20 mouse cellular contexts compared by ENCODE assay signal in genomic region chrX:152047230-152047629, GRCm38 (mm10). TPM values are rescaled to one million over a fixed set of nuclear protein-coding genes. Genes with fewer than 3 reads are reported as not detected.
DNase-seq lines count a peak whose midpoint lies in the region; ATAC-seq and TF ChIP-seq lines count a peak whose summit lies in the region.
"Had no signal": no experiment of that assay in that cellular context is flagged by ENCODE, and none has a peak within 500 bp of the region (broad histone marks: within the 10 kb centered on the region; RNA-seq: fewer than 3 reads in every experiment).

No protein-coding gene starts in this region.

- no peak overlapping the region for H3K9ac ChIP-seq in hindbrain, postnatal 0 days (replicated peaks; ENCODE audit: low read length)
- H3K9ac ChIP-seq in hindbrain, embryonic 13.5 days: no peak overlapping the region
- H3K9ac ChIP-seq in midbrain, embryonic 14.5 days (replicated peaks; ENCODE audit: low read length): no peak overlapping the region
- no peak overlapping the region for H3K9ac ChIP-seq in midbrain, embryonic 13.5 days (replicated peaks)
- H3K9ac ChIP-seq: embryonic facial prominence, embryonic 13.5 days had no signal

- TF ChIP-seq CTCF in hindbrain, postnatal 0 days (IDR thresholded peaks at IDR 0.05; ENCODE audit: low read depth): peak; percentile 55

- H3K36me3 ChIP-seq in hindbrain, postnatal 0 days (ENCODE audit: insufficient read depth, low read length): no peaks in the 10 kb centered on the region
- H3K36me3 ChIP-seq in hindbrain, embryonic 13.5 days: peaks cover 22% of the 10 kb centered on the region
- H3K36me3 ChIP-seq in midbrain, embryonic 14.5 days (ENCODE audit: control insufficient read depth, insufficient read depth, low read length): peaks cover 20% of the 10 kb centered on the region
- H3K36me3 ChIP-seq in midbrain, embryonic 13.5 days: peaks cover 26% of the 10 kb centered on the region

- H3K27me3 ChIP-seq in hindbrain, postnatal 0 days (ENCODE audit: insufficient read depth, low read length): no peaks in the 10 kb centered on the region; the same call in 1 of the 2 replicates
- H3K27me3 ChIP-seq in hindbrain, embryonic 13.5 days: peaks cover 50% of the 10 kb centered on the region
- peaks cover 15% of the 10 kb centered on the region for H3K27me3 ChIP-seq in midbrain, embryonic 14.5 days (ENCODE audit: control insufficient read depth, insufficient read depth, low read length)
- peaks cover 58% of the 10 kb centered on the region for H3K27me3 ChIP-seq in midbrain, embryonic 13.5 days

- H3K4me3 ChIP-seq in hindbrain, postnatal 0 days (ENCODE audit: low read length): no peak overlapping the region
- no peak overlapping the region for H3K4me3 ChIP-seq in hindbrain, embryonic 13.5 days
- H3K4me3 ChIP-seq in midbrain, embryonic 14.5 days (replicated peaks; ENCODE audit: low read depth, low read length): no peak overlapping the region
- no peak overlapping the region for H3K4me3 ChIP-seq in midbrain, embryonic 13.5 days (replicated peaks)
- H3K4me3 ChIP-seq: embryonic facial prominence, embryonic 13.5 days; myocyte had no signal

- DNase-seq in hindbrain, postnatal 0 days (ENCODE audit: low spot score): peak; percentile 4
- peak; percentile 4 for DNase-seq in midbrain, embryonic 14.5 days
- peak; percentile 27 for DNase-seq in brain, adult 2 months (ENCODE audit: low read depth, low spot score)
- no peak for DNase-seq in urinary bladder, postnatal 14 days (ENCODE audit: low spot score)
- DNase-seq in adrenal gland, postnatal 25 days: no peak
- DNase-seq: adrenal gland, postnatal 36 days; cerebellum, adult 9-10 months; heart, postnatal 4 days; kidney, adult 18-20 months; kidney, postnatal 14 days; lung, adult 18-20 months; lung, postnatal 36 days; right cerebral cortex, postnatal 14 days; thymus, adult 2 months had no signal

- H3K4me2 ChIP-seq in hindbrain, postnatal 0 days (ENCODE audit: low read depth, low read length): no peak overlapping the region
- H3K4me2 ChIP-seq in hindbrain, embryonic 13.5 days: no peak overlapping the region
- no peak overlapping the region for H3K4me2 ChIP-seq in midbrain, embryonic 14.5 days (ENCODE audit: low read length)
- H3K4me2 ChIP-seq in midbrain, embryonic 13.5 days (replicated peaks): no peak overlapping the region
- H3K4me2 ChIP-seq: embryonic facial prominence, embryonic 13.5 days; liver, embryonic 11.5 days had no signal

- H3K9me3 ChIP-seq in hindbrain, postnatal 0 days (ENCODE audit: low read length): no peaks in the 10 kb centered on the region
- no peaks in the 10 kb centered on the region for H3K9me3 ChIP-seq in hindbrain, embryonic 13.5 days
- H3K9me3 ChIP-seq in midbrain, embryonic 14.5 days (ENCODE audit: control insufficient read depth, low read length): no peaks in the 10 kb centered on the region
- H3K9me3 ChIP-seq in midbrain, embryonic 13.5 days: no peaks in the 10 kb centered on the region
- H3K9me3 ChIP-seq: embryonic facial prominence, embryonic 13.5 days had no signal

- no peak for ATAC-seq in hindbrain, postnatal 0 days
- ATAC-seq in hindbrain, embryonic 13.5 days (ENCODE audit: low FRiP score): no peak
- no peak for ATAC-seq in midbrain, embryonic 14.5 days (ENCODE audit: low FRiP score, low TSS enrichment)
- ATAC-seq in midbrain, embryonic 13.5 days: no peak
- ATAC-seq: hindbrain, embryonic 16.5 days had no signal

- H3K27ac ChIP-seq in hindbrain, postnatal 0 days: no peak overlapping the region
- H3K27ac ChIP-seq in hindbrain, embryonic 13.5 days: no peak overlapping the region
- no peak overlapping the region for H3K27ac ChIP-seq in midbrain, embryonic 14.5 days (replicated peaks; ENCODE audit: low read depth, low read length)
- no peak overlapping the region for H3K27ac ChIP-seq in midbrain, embryonic 13.5 days
- H3K27ac ChIP-seq: embryonic facial prominence, embryonic 13.5 days had no signal

- no peaks in the 10 kb centered on the region for H3K4me1 ChIP-seq in hindbrain, postnatal 0 days (ENCODE audit: insufficient read depth, low read length)
- H3K4me1 ChIP-seq in hindbrain, embryonic 13.5 days (replicated peaks): no peaks in the 10 kb centered on the region
- H3K4me1 ChIP-seq in midbrain, embryonic 14.5 days (ENCODE audit: control insufficient read depth, insufficient read depth, low read length): no peaks in the 10 kb centered on the region
- no peaks in the 10 kb centered on the region for H3K4me1 ChIP-seq in midbrain, embryonic 13.5 days (replicated peaks)
- H3K4me1 ChIP-seq: embryonic facial prominence, embryonic 13.5 days had no signal

RNA-seq across cellular contexts. Expression of gene Smc1a, which starts 31.0 kb away (rescaled TPM):
- total RNA-seq in hindbrain, postnatal 0 days (2014; rRNA removed): 22.5 and 29.8 TPM in 2 replicates
- 51.9 and 55.8 TPM in 2 replicates for polyA plus RNA-seq in hindbrain, postnatal 0 days (2015; fragmentation: Nextera tagmentation; extraction: Ambion mirVana)
- 84.4 and 88.4 TPM in 2 replicates for polyA plus RNA-seq in hindbrain, embryonic 13.5 days (2015; fragmentation: Nextera tagmentation; extraction: Ambion mirVana)
- polyA plus RNA-seq in midbrain, embryonic 14.5 days (2014; fragmentation: Nextera tagmentation; extraction: Ambion mirVana): 50.2 and 83.1 TPM in 2 replicates
- 90.2 and 103 TPM in 2 replicates for polyA plus RNA-seq in midbrain, embryonic 13.5 days (2015; fragmentation: Nextera tagmentation; extraction: Ambion mirVana)
- total RNA-seq in adrenal gland, postnatal 25 days (2021): 68.7 and 85.0 TPM in 2 replicates

RNA-seq across cellular contexts. Expression of gene Ribc1, which starts 31.1 kb away (rescaled TPM):
- total RNA-seq in hindbrain, postnatal 0 days (2014; rRNA removed): 0.18 and 0.47 TPM in 2 replicates
- 1.1 and 1.4 TPM in 2 replicates for polyA plus RNA-seq in hindbrain, postnatal 0 days (2015; fragmentation: Nextera tagmentation; extraction: Ambion mirVana)
- polyA plus RNA-seq in hindbrain, embryonic 13.5 days (2015; fragmentation: Nextera tagmentation; extraction: Ambion mirVana): 2.6 and 2.9 TPM in 2 replicates
- polyA plus RNA-seq in midbrain, embryonic 14.5 days (2014; fragmentation: Nextera tagmentation; extraction: Ambion mirVana): 2.0 and 2.8 TPM in 2 replicates
- 4.0 TPM in 2 replicates for polyA plus RNA-seq in midbrain, embryonic 13.5 days (2015; fragmentation: Nextera tagmentation; extraction: Ambion mirVana)
- total RNA-seq in adrenal gland, postnatal 25 days (2021): 1.2 and 1.9 TPM in 2 replicates

RNA-seq across cellular contexts. Expression of gene Hsd17b10, which starts 45.6 kb away (rescaled TPM):
- 50.6 and 71.7 TPM in 2 replicates for total RNA-seq in hindbrain, postnatal 0 days (2014; rRNA removed)
- 106 and 112 TPM in 2 replicates for polyA plus RNA-seq in hindbrain, postnatal 0 days (2015; fragmentation: Nextera tagmentation; extraction: Ambion mirVana)
- 126 and 128 TPM in 2 replicates for polyA plus RNA-seq in hindbrain, embryonic 13.5 days (2015; fragmentation: Nextera tagmentation; extraction: Ambion mirVana)
- polyA plus RNA-seq in midbrain, embryonic 14.5 days (2014; fragmentation: Nextera tagmentation; extraction: Ambion mirVana): 106 and 111 TPM in 2 replicates
- polyA plus RNA-seq in midbrain, embryonic 13.5 days (2015; fragmentation: Nextera tagmentation; extraction: Ambion mirVana): 119 and 128 TPM in 2 replicates
- total RNA-seq in adrenal gland, postnatal 25 days (2021): 159 and 177 TPM in 2 replicates

Comparison
In these comparisons a context has a peak if more than half of its experiments do, and no peak if none do; other contexts are left out.
1. DNase-seq: peak in hindbrain, postnatal 0 days (single experiment), midbrain, embryonic 14.5 days (single experiment) and brain, adult 2 months (single experiment); none in urinary bladder, postnatal 14 days (single experiment) and adrenal gland, postnatal 25 days (single experiment).